Mouse (Mus musculus): Measurements from ENCODE around the gene Adam1a.

Gene Adam1a

DNA sequence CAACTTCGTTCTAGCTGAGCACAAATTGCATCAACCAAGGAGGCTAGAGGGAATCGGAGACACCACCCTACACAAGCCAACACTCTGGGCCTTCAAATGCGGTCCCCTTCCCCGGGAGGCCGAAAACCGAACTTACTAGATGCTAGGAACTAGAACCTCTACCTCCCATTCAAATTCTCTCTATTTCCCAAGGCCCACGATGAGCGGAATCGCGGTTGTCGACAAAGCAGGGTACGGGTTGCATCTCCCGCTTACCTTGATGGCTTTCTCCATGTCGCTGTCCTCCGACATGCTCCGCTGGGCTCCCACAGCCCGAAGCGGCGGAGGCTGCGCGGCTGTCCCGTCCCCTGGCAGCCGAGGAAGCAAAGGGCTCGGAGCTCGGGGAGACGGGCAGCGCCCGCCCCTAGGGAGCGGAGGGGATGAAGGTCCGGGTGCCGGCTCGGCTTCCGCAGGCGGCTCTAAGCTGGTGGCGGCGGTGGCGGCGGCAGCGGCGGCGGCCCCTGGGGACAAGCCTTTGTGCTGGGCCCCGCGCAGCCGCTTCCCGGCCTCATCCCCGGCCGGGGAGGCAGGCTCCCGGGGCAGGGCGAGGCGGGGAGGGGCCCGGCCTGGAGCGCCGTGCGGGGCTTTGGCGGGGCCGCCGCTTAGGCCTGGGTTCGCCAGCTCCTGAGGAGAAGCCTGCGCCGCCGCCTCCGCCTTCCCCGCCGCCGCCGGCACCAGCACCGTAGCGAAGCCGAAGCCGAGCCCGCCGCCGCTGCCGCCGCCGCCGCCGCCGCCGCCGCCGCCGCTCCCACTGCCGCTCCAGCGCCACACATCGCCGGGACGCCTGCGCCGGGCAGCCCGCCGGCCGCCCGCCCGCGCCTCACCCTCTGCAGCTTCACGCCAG is at the start of gene Adam1a, which contains the start of gene Gm42878:
Adam1a (minus strand) TSS at position 573 of the 883 bp plus-strand sequence.
Gm42878 (minus strand) TSS at position 573 of the 883 bp plus-strand sequence.
- no peak for DNase-seq (ENCODE audit: low spot score in 2 of 2)

- no peak for DNase-seq (ENCODE audit: low spot score in 2 of 2)
Measured at GRCm38 (mm10) chr5:121594714-121595313, 49.5 kb upstream of the Adam1a start.

GRCm38 (mm10) chr5:121593451-121594401 is 48.4 kb upstream of the Adam1a start, which contains the start of gene Aldh2:
Aldh2 (minus strand) TSS chr5:121593824.
- DNase-seq (ENCODE audit: low spot score in 2 of 2), result peak; percentile 32 to 71

DNA sequence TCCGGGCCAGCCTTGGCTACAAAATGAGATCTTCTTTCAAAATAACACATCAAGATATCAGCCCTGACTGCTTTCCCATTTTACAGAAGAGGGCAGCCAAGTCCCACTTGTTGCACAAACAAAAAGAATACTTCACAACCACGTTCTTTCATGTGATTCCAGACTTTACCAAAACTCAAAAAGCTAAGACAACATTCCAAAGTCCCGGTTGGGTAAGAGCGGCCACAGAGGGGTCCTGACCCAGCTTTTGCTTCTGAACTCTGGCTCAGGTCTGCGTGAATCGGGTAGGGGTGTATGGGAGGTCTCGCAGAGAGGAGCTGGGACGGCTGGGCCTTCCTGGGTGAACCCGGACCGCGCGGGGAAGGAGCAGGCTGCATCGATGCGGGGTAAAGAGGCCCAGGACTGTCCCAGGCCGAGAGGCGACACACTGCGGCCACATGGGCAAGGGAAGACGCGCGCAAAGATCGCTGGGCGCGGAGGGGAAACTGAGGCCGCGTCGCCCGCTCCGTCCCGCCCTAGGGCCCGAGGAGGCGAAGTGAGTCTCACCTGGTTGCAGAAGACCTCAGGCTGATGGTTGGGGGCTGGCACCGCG is 47.6 kb upstream of the Adam1a start:
- no peak for DNase-seq (ENCODE audit: low spot score in 2 of 2)

DNA sequence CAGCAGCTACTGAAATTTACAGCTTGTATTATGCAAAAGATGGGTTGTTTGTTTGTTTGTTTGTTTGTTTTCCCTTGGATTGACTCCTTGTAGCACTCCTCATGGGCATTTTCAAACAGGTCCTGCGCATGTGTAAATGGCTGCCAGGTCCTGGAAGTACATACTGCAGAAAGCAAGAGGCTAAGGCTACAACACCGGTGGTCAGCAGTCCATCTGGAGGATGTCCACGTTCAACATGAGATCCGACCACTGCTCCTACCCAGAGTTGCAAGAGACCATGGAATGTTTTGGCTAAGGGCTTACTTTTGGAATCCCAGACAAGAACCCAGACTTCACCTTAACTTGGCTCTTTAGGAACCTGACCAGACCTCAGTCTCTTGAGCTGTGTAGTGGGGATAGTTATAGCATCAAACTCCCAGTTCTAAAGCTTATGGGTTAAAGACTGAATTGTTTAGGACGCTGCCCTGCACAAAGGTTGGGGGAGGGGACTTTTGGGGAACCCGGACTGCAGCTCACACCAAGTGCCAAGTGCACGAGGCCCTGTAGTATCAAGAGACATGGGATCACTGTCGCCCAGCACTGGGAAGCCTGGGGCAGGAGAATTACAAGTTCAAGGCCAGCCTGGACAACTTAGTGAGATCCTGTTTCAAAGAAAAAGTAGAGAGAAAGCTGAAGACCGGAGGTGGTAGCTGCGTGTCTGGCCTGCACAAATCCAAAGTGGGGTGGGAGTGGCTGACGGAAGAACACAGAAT is 47.0 kb upstream of the Adam1a start:
- no peak for DNase-seq (ENCODE audit: low spot score in 2 of 2)

- DNase-seq (ENCODE audit: low spot score in 2 of 2), result no peak
Measured at GRCm38 (mm10) chr5:121591417-121592063, 46.3 kb upstream of the Adam1a start.

DNA sequence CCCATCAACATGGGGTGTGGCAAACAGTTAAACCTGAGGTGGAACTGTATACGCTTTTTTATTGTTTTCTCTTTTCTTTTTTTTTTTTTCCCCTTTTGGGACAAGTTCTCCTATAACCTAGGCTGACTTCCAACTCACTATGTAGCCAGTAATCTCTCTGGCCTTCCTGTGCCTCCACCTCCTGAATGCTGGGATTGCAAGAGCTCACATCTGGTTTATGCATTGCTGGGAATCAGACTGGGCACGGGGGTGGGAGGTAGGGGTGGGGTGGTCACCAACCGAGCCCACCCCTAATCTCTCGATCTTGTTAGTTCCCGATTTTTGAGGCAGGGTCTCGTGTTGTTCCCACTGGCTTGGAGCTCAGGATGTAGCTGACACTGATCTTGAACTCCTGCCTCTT is 44.6 kb upstream of the Adam1a start:
- no peak for DNase-seq (ENCODE audit: low spot score in 2 of 2)

- peak; percentile 55 to 81 for DNase-seq (ENCODE audit: low spot score in 2 of 2)
Measured at GRCm38 (mm10) chr5:121586400-121587039, 41.2 kb upstream of the Adam1a start.

- DNase-seq (ENCODE audit: low spot score in 2 of 2), result no peak
Measured at GRCm38 (mm10) chr5:121585699-121586098, 40.4 kb upstream of the Adam1a start.

DNA sequence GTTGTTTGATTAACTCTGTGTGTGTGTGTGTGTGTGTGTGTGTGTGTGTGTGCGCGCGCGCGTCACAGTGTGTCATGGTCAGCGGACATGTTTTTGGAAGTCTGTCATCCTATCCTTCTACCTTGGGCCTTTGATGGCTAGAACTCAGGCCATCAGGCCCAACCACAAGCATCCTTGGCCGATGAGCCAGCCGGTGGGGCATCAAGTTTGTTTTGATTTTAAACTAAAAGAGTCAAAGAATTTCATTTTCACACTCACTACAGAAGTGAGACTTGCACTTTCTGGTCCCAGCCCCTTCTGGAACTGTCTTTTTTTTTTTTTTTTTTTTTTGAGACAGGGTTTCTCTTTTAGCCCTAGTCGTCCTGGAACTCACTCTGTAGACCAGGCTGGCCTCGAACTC is 39.7 kb upstream of the Adam1a start:
- no peak for DNase-seq (ENCODE audit: low spot score in 2 of 2)

DNA sequence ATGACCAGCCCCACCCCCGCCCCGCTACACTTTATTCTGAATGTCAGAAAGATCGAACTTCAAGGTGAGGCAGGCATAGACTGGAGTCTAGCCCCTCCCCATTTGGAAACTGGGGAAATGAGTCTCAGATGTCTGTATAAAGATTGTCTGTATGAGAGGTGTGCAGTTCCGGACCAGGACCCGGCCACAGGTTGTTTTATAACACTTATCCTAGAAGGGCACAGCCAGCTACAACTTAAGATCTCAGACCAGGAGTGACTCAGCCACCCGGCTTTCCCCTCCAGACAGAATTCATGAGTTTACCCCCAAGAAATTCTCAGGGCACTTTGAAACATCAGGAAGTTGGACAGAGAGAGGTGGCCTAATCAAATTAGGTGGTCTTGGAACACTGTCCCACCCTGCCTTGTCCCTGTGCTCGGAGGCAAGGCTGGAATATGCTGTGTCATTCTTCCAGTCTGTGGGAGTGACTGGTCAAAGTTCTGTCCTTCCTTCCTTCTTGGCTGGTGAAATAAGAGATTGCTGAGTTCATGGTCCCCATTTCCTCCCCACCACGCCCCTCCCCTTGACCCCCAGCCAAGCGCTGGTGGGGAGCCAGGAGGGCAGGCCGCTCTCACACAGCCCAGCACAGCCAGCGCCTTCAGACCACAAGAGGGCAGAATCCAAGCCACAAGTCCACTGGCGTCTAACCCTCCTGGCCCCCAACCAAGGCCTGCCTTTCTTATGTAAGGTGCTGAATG is 38.7 kb upstream of the Adam1a start:
- DNase-seq (ENCODE audit: low spot score in 2 of 2), result peak; percentile 38 to 72

GRCm38 (mm10) chr5:121581945-121582344 is 36.7 kb upstream of the Adam1a start:
- DNase-seq (ENCODE audit: low spot score in 2 of 2), result no peak

DNA sequence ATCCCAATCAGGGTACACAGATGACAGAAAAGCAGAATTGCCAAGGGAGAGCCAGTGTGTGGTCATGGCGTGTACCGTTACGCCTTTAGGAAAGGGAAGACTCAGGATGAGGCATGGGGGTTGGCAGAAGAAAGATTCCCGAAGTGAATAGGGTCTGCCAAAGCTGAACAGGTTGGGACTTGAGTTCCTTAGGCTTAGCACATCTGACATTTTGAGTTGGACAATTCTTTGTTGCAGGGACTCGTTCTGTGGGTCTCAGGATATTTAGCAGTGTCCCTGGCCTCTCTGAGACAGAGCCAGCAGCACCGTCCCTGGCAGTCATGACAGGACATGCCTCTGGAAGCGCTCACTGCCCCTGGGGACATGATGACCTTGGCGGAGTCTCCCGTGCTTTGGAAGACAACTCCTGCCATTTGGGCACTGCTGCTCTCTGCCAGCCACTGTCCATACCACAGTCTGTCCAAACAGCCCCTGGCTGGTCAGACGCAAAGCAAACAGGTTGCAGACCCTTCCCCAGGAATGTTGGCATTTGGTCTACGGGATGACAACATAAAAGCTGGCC is 31.7 kb upstream of the Adam1a start:
- DNase-seq (ENCODE audit: low spot score in 2 of 2), result no peak

DNA sequence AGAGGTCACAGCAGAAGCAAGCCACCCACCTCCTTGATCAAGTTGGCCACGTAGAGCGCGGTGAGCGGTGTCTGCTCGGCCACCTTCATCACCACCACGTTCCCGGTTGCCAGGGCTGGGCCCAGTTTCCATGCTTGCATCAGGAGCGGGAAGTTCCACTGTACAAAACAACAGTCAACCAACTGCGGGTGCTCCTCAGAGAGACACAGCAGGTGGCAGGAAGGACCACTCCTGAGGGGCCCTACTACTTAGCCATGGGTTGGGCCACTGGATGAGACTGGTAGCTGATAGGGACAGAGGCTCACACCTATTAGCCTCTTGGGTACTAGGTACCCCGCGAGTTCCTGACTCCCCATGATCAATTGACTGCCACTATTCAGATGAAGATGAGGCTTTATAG is 30.6 kb upstream of the Adam1a start:
- DNase-seq (ENCODE audit: low spot score in 2 of 2), result no peak

GRCm38 (mm10) chr5:121574145-121574544 is 28.9 kb upstream of the Adam1a start:
- no peak for DNase-seq (ENCODE audit: low spot score in 2 of 2)

- DNase-seq (ENCODE audit: low spot score in 2 of 2), result no peak
Measured at GRCm38 (mm10) chr5:121570787-121571186, 25.5 kb upstream of the Adam1a start.

DNA sequence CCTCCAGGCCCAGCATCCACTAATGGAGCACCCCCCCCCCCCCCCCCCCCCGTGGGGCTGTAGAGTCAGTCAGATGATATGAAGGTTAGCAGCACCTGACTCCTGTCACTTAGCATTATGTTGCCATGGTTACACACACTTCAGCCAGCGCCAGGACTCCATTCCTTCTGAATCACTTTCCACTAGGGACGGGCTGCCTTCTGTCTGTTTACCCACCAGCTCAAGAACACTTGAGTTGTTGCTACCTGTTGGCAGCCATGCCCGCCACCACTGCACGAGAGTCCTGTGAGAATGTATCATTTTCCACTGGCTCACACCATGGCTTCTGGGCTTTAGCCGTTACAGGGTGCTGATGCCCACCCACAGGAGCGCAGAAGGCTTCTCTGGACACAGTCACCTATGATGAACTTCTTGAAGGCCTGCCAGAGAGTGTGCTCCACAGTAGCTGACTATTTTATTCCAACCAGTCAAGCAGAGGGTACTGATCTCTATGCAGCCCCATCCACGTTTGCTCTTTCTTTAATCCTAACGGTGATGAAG is 24.7 kb upstream of the Adam1a start:
- no peak for DNase-seq (ENCODE audit: low spot score in 2 of 2)

- DNase-seq (ENCODE audit: low spot score in 2 of 2), result no peak
Measured at GRCm38 (mm10) chr5:121566035-121566681, 20.9 kb upstream of the Adam1a start.

All from left cerebral cortex, adult 9 months (tissue).